Mouse (Mus musculus) heart, postnatal 0 days (tissue): ENCODE measurements around the gene Pear1.

ENCODE experiments used
- CTCF ChIP-seq: IDR thresholded peaks from 2 replicates; pipeline ENCODE4 v1.5.1; 2016; ENCODE audit warnings: antibody characterized with exemption, control low read depth, low read depth
- EP300 ChIP-seq: IDR thresholded peaks from 2 replicates; pipeline ENCODE4 v1.6.1; 2016; ENCODE audit warnings: antibody characterized with exemption, low read depth

DNA sequence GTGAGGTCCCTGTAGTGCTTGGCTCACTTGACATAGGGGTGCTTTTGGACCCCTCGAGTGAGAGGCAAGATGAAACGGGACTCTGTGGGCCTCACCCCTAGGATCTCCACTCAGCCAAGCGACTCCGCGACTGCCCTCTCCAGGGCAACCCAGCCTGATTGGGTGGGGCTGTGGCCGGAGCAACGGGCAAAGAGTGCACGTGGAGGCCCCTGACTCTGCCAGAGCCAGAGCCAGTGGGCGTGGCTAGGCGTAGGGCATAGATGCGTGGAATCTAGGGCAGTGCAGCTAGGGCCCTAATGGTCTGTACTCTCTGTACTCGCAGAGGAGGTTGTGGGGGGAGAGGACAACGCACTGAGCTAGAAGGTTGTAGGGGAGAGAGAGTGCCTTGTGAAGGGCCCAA is 75.7 kb downstream of the Pear1 start, which contains the start of gene Lrrc71:
- TF ChIP-seq CTCF = no peak
- no peak for TF ChIP-seq EP300
